Mouse (Mus musculus) G1E (cell line): ENCODE results near the gene Tmem181a.
"Not testable (repeated sequence)": the region's sequence is repeated elsewhere in the genome, so short reads cannot be mapped to it uniquely, and the experiment has no call there.

Experiments used
- CTCF ChIP-seq: IDR thresholded peaks from 2 replicates; pipeline ENCODE4 v1.5.1; 2012; ENCODE audit warnings: low read depth, low read length, inconsistent platforms, mixed read lengths
- GATA1 ChIP-seq: IDR thresholded peaks from 2 replicates; pipeline ENCODE4 v1.6.1; 2012; ENCODE audit warnings: borderline replicate concordance, low read length, inconsistent platforms, mixed read lengths
- POLR2AphosphoS5 ChIP-seq: IDR thresholded peaks from 2 replicates; pipeline ENCODE4 v1.6.1; 2012; ENCODE audit warnings: low read depth, low read length, inconsistent platforms; ENCODE audit not compliant: insufficient replicate concordance
- TAL1 ChIP-seq: conservative IDR thresholded peaks from 2 replicates; pipeline ENCODE4 v1.6.1; 2012; ENCODE audit warnings: low read depth, low read length, inconsistent platforms, mixed read lengths

GRCm38 (mm10) chr17:6274693-6275092 is 18.0 kb downstream of the Tmem181a start:
- TF ChIP-seq GATA1, CTCF, TAL1, POLR2AphosphoS5: not testable (repeated sequence)
